Mouse (Mus musculus) lung, postnatal 0 days (tissue): ENCODE measurements around the gene Coq8b. TPM values are rescaled to one million over a fixed set of nuclear protein-coding genes. Genes with fewer than 3 reads are reported as not detected.

Experiments
- ATAC-seq: fragments of 200-750 bp; cut with Nextera tagmentation; 2 replicates; pipeline ENCODE4 v1.8.0; 2017; ENCODE audit warnings: moderate library complexity
- DNase-seq: peaks from one replicate; pipeline ENCODE4 v3.0.0-alpha.2; 2016; ENCODE audit warnings: low spot score
- H3K27ac ChIP-seq: fragments of 300-500 bp; sonication (generic); 2 replicates; pipeline ENCODE4 v1.5.1; 2014; ENCODE audit warnings: antibody characterized with exemption, mild to moderate bottlenecking, low read length, mixed read lengths
- H3K27me3 ChIP-seq: fragments of 300-500 bp; sonication (generic); replicated peaks from 2 replicates; pipeline ENCODE4 v1.6.1; 2014; ENCODE audit warnings: low read length, mixed read lengths; ENCODE audit not compliant: insufficient read depth
- H3K36me3 ChIP-seq: fragments of 300-500 bp; sonication (generic); 2 replicates; pipeline ENCODE4 v1.6.1; 2014; ENCODE audit warnings: low read length, mixed read lengths; ENCODE audit not compliant: insufficient read depth
- H3K4me1 ChIP-seq: fragments of 300-500 bp; sonication (generic); 2 replicates; pipeline ENCODE4 v1.6.1; 2014; ENCODE audit warnings: antibody characterized with exemption, low read depth, low read length, mixed read lengths; ENCODE audit not compliant: insufficient read depth
- H3K4me2 ChIP-seq: fragments of 300-500 bp; sonication (generic); replicated peaks from 2 replicates; pipeline ENCODE4 v1.6.1; 2014; ENCODE audit warnings: low read depth, mild to moderate bottlenecking, low read length, moderate library complexity, mixed read lengths
- H3K4me3 ChIP-seq: fragments of 300-500 bp; sonication (generic); 2 replicates; pipeline ENCODE4 v1.5.1; 2014; ENCODE audit warnings: low read depth, low read length
- H3K9ac ChIP-seq: fragments of 300-500 bp; sonication (generic); replicated peaks from 2 replicates; pipeline ENCODE4 v1.6.1; 2014; ENCODE audit warnings: low read depth, mild to moderate bottlenecking
- H3K9me3 ChIP-seq: fragments of 300-500 bp; sonication (generic); 2 replicates; pipeline ENCODE4 v1.6.1; 2016; ENCODE audit warnings: low read length, mixed read lengths
- CTCF ChIP-seq: IDR thresholded peaks from 2 replicates; pipeline ENCODE4 v1.5.1; 2016; ENCODE audit warnings: antibody characterized with exemption, mild to moderate bottlenecking
- EP300 ChIP-seq: IDR thresholded peaks from 2 replicates; pipeline ENCODE4 v1.6.1; 2016; ENCODE audit warnings: antibody characterized with exemption, mild to moderate bottlenecking, control low read depth
- WGBS: fragments of 180-500 bp; shearing (Covaris S2); extraction: QIAGEN DNeasy Blood & Tissue Kit; methylation state at CpG from one replicate; pipeline ENCODE4 v1.1.7; 2014; 5-methylcytosine and 5-hydroxymethylcytosine counted together
- polyA plus RNA-seq: library from polyadenylated mRNA; unstranded; fragments of >200 nt; fragmentation: Nextera tagmentation; extraction: Ambion mirVana; gene quantifications from 2 replicates; pipeline ENCODE4 v1.2.1, GENCODE M21; 2015

Gene Coq8b
- polyA plus RNA-seq: 21.3 and 23.6 TPM in 2 replicates

DNA sequence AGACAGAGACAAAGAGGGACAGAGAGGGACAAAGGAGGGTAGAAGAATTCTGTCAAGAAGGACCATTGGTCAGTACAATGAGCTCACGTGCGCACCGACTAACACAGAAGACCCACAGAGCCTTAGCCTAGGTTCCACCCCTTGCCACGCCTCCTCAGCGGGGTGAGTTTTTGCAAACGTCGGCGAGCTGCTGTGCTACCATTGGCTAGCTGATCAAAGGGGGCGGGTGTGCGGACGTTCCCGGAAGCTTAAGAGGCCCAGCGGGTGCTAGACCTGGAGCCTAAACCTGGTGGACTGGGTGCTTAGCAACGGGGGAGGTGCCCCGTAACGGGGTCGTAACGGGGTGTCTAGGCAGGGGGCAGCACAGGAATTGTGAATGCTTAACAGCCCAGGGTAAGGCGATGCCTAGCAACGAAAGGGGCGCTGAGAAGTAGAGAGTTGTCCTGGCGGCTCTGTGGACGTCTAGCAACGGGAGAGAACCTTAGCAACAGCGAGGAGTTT is at the start of gene Coq8b:
Coq8b (plus strand) TSS at position 243 of the 501 bp plus-strand sequence.
- H3K27ac ChIP-seq: peak within 1 kb of the TSS; percentile 63
- peaks cover 4% of the 10 kb centered on the region; the same call in 1 of the 2 replicates for H3K4me1 ChIP-seq
- no peaks in the 10 kb centered on the region for H3K9me3 ChIP-seq
- no peaks in the 10 kb centered on the region for H3K36me3 ChIP-seq
- H3K4me2 ChIP-seq: peak within 1 kb of the TSS; percentile 56
- TF ChIP-seq EP300 (peak; percentile 27; the same call in 1 of the 2 replicates), CTCF (peak; percentile 46)
- ATAC-seq: peak; percentile 84
- peak within 1 kb of the TSS; percentile 41; the same call in 1 of the 2 replicates for H3K9ac ChIP-seq
- DNase-seq: peak; percentile 99
- no peaks in the 10 kb centered on the region for H3K27me3 ChIP-seq
- WGBS: under 1% methylated on average over 25 of the region's 25 CpGs
- peak within 1 kb of the TSS; percentile 56 for H3K4me3 ChIP-seq

DNA sequence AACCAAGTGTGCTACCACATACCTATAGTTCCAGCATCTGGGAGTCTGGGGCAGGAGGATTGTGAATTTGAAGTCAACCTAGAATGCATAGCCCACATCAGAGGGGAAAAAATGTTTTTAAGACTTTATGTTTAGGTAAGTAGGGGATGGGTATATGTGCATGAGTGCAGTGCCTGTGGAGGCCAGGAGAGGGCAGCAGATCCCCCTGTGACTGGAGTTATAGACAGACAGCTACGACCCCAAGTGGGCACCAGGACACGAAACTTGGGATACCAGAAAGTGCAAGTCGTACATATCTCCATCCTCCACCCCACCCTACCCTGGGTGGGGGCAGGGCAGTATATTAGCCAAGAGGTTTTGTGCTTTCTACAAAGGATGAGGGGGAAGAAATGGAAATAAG is 47.9 kb upstream of the Coq8b start:
- ATAC-seq (peak; percentile 15; the same call in 1 of the 2 replicates), DNase-seq (no peak)
- H3K4me1 ChIP-seq: no peaks in the 10 kb centered on the region
- no peak overlapping the region for H3K4me3 ChIP-seq
- no peak overlapping the region for H3K9ac ChIP-seq
- no peak overlapping the region for H3K4me2 ChIP-seq
- TF ChIP-seq CTCF (peak; percentile 82), EP300 (no peak)
- H3K27ac ChIP-seq: no peak overlapping the region
- 45% methylated on average over 3 of the region's 3 CpGs for WGBS
- peaks cover 26% of the 10 kb centered on the region for H3K36me3 ChIP-seq
- no peaks in the 10 kb centered on the region for H3K9me3 ChIP-seq
- H3K27me3 ChIP-seq: no peaks in the 10 kb centered on the region

DNA sequence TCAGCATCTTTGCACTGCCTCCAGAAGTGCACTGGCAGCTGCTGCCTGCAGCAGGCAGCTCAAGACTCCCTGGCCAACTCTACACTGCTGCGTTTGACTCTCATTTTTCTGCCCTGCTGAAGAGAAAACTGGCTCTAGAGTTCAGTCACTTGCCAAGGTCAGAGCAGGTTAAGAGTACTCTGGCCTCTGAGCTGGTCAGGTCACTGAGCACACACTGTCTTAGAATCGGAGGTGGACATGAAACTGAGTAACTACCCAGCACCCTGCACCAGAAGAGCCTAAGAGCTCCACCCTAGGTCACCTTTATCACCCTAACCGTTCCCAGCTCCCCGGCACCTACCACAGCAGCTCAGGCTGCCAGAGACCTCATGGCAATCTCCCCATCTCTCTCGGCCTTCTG is 46.8 kb upstream of the Coq8b start:
- Histone ChIP-seq H3K9ac (no peak overlapping the region), H3K4me3 (no peak overlapping the region), H3K9me3 (no peaks in the 10 kb centered on the region), H3K4me1 (no peaks in the 10 kb centered on the region), H3K27ac (no peak overlapping the region), H3K27me3 (no peaks in the 10 kb centered on the region), H3K36me3 (peaks cover 36% of the 10 kb centered on the region), H3K4me2 (no peak overlapping the region)
- ATAC-seq: no peak
- no peak for DNase-seq
- WGBS: 95% methylated on average over 5 of the region's 5 CpGs
- TF ChIP-seq CTCF: no peak
- TF ChIP-seq EP300: no peak

DNA sequence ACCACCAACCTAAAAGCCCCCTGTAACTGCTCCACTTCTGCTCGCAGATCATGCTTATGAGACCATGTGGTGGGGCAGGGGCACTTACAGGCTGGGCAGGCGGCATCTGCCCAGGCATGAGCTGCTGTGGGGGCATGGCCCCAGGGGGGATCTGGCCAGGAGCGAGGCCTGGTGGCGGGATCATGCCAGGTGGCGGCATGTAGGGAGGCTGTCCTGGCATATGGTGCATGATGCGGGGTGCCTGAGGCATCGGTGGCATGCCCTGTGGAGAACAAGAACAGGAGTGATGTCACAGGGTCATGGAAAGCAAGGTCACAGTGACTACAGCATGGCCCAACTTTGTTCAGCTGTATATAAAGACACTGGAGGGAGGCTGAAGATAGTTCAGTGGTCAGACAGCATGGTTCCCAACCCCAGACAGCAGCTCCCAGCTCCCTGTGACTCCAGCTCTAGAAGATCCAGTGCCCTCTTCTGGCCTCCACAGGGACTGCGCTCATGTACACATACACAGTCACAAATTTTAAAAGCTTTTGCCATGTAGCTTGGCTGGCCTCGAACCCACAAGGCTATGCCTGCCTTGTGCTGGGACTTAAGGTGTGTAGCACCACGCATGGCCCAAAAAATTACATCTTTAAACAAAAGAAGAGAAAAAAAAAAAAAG is 43.4 kb upstream of the Coq8b start:
- no peak overlapping the region for H3K4me2 ChIP-seq
- H3K36me3 ChIP-seq: peaks cover 44% of the 10 kb centered on the region
- H3K4me1 ChIP-seq: no peaks in the 10 kb centered on the region
- H3K4me3 ChIP-seq: no peak overlapping the region
- no peaks in the 10 kb centered on the region for H3K27me3 ChIP-seq
- no peak overlapping the region for H3K9ac ChIP-seq
- DNase-seq: no peak
- no peak overlapping the region for H3K27ac ChIP-seq
- peak; percentile 47 for TF ChIP-seq CTCF
- TF ChIP-seq EP300: no peak
- 98% methylated on average over 10 of the region's 10 CpGs for WGBS
- 0 out of 2 replicates have a peak, but pooled peaks have one; percentile 23 for ATAC-seq
- H3K9me3 ChIP-seq: no peaks in the 10 kb centered on the region

DNA sequence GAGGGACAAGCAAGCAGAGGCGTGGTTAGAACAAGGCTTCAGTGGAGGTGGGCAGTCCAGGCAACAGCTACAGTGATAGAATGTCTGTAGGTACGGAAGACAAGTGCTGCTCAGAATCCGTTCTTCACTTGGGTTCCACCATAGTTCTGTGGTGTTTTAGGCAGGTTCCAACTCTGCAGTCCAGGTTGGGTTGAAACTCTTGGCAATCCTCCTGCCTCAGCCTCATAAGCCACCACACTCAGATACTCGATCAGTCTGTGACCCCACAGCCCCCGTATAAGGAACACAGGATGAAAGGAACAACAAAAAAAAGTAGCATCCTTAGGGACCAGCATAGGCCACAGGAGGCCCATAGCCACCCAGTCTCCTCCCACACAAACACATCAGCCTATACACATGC is 40.4 kb upstream of the Coq8b start:
- Histone ChIP-seq H3K27ac (no peak overlapping the region), H3K9me3 (no peaks in the 10 kb centered on the region), H3K36me3 (peaks cover 38% of the 10 kb centered on the region), H3K4me3 (no peak overlapping the region), H3K27me3 (no peaks in the 10 kb centered on the region), H3K4me1 (0 out of 2 replicates have a peak, but pooled peaks cover 8% of the 10 kb centered on the region), H3K9ac (no peak overlapping the region), H3K4me2 (no peak overlapping the region)
- ATAC-seq (no peak), DNase-seq (no peak)
- 97% methylated on average over 5 of the region's 5 CpGs for WGBS
- no peak for TF ChIP-seq CTCF
- no peak for TF ChIP-seq EP300

DNA sequence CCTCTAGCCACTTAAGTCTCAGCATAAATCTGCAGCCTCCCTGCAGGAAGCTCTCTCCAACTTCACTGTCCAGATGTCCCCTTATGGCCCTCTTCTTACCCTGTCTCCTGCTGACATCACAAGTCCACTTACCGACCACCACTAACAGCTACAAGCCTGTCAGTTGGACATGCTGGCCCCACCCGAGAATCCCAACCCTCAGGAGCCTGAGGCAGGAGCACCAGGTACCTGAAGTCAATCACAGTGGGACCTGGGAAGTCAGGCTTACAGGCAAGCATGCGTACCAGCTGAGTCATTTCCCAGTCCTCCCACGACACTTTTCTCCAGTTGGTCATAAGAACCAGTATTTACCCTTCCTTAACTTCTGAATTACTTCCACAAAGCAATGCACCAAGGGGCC is 39.1 kb upstream of the Coq8b start:
- TF ChIP-seq CTCF: no peak
- no peak for TF ChIP-seq EP300
- Histone ChIP-seq H3K4me2 (no peak overlapping the region), H3K9ac (no peak overlapping the region), H3K4me1 (0 out of 2 replicates have a peak, but pooled peaks cover 8% of the 10 kb centered on the region), H3K9me3 (no peaks in the 10 kb centered on the region), H3K4me3 (no peak overlapping the region), H3K36me3 (peaks cover 29% of the 10 kb centered on the region), H3K27ac (no peak overlapping the region), H3K27me3 (no peaks in the 10 kb centered on the region)
- WGBS: 70% methylated on average over 4 of the region's 4 CpGs
- no peak for ATAC-seq
- no peak for DNase-seq
